Mouse (Mus musculus): ENCODE measurements around the gene Nfkbil1.

DNA sequence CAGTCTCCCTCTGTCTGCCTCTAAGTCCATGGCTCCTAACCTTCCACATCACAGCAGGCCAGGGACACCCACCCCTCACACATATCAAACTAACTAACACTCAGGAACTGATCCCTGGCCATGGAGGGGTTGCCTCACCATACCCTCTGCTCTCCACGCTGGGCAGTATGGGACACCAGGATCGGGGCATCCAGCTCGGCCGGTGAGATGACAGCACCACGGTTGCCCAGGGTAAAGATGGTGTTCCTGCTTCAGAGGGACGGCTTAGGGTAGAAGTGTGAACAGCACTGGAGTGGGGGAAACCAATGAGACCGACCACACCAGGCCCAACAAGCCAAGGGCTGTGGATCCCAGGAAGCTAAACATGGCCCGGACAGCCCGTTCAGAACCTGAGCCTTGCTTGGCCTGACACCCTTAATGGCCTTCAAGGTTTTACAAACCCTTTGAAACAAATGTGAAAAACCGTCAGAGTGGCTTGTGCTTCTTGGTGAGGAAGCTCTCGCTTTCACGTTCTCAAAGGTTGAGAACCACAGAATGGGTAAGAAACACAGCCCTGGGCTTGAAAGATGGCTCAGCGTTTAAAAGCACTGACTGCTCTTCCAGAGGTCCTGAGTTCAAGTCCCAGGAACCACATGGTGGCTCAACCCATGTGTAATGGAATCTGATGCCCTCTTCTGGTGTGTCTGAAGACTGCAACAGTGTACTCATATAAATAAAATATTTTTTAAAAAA, 43.5 kb upstream of the Nfkbil1 start:
- TF ChIP-seq GATA1 (IDR thresholded peaks at IDR 0.05; ENCODE audit: borderline replicate concordance, low read length) (no peak), FLI1 (IDR thresholded peaks at IDR 0.05; ENCODE audit: low read length) (no peak)

Measured in megakaryocyte, embryonic 14.5 days (primary cell).